Mouse (Mus musculus) hindbrain, embryonic 15.5 days (tissue): ENCODE measurements at regions not wholly inside any gene's neighbourhood (a gene's known extent, or its start where the extent isn't known, plus 50 kb on each side); places are given as distances from the start of the nearest gene placed in this dataset.

Source experiments
- ATAC-seq: fragments of 200-750 bp; cut with Nextera tagmentation; 2 replicates; pipeline ENCODE4 v1.8.0; 2017; ENCODE audit warnings: low read depth, moderate number of reproducible peaks, moderate TSS enrichment; ENCODE audit not compliant: low FRiP score
- H3K27ac ChIP-seq: fragments of 300-500 bp; sonication (generic); replicated peaks from 2 replicates; pipeline ENCODE4 v1.5.1; 2015; ENCODE audit warnings: mild to moderate bottlenecking, inconsistent platforms
- H3K27me3 ChIP-seq: fragments of 300-500 bp; sonication (generic); 2 replicates; pipeline ENCODE4 v1.6.1; 2015; ENCODE audit warnings: control low read depth, inconsistent platforms
- H3K36me3 ChIP-seq: fragments of 300-500 bp; sonication (generic); 2 replicates; pipeline ENCODE4 v1.6.1; 2015; ENCODE audit warnings: control low read depth, inconsistent platforms
- H3K4me1 ChIP-seq: fragments of 300-500 bp; sonication (generic); replicated peaks from 2 replicates; pipeline ENCODE4 v1.6.1; 2015; ENCODE audit warnings: control low read depth, inconsistent platforms
- H3K4me2 ChIP-seq: fragments of 300-500 bp; sonication (generic); 2 replicates; pipeline ENCODE4 v1.6.1; 2015; ENCODE audit warnings: moderate library complexity, mild to moderate bottlenecking, inconsistent platforms
- H3K4me3 ChIP-seq: fragments of 300-500 bp; sonication (generic); 2 replicates; pipeline ENCODE4 v1.5.1; 2015; ENCODE audit warnings: mild to moderate bottlenecking, inconsistent platforms
- H3K9ac ChIP-seq: fragments of 300-500 bp; sonication (generic); 2 replicates; pipeline ENCODE4 v1.6.1; 2015; ENCODE audit warnings: inconsistent platforms
- H3K9me3 ChIP-seq: fragments of 300-500 bp; sonication (generic); 2 replicates; pipeline ENCODE4 v1.6.1; 2016; ENCODE audit warnings: control low read depth, inconsistent platforms
- WGBS: fragments of 180-500 bp; shearing (Covaris S2); methylation state at CpG from one replicate; pipeline ENCODE4 v1.1.7; 2015; 5-methylcytosine and 5-hydroxymethylcytosine counted together

GRCm38 (mm10) chr16:92982934-92983333 lies 157.0 kb upstream of the Runx1 start:
- Histone ChIP-seq H3K9me3 (no peaks in the 10 kb centered on the region), H3K4me2 (no peak overlapping the region), H3K9ac (no peak overlapping the region), H3K4me1 (peaks cover 10% of the 10 kb centered on the region), H3K4me3 (no peak overlapping the region), H3K27me3 (no peaks in the 10 kb centered on the region), H3K36me3 (no peaks in the 10 kb centered on the region), H3K27ac (no peak overlapping the region)
- 87% methylated on average over 7 of the region's 7 CpGs for WGBS
- ATAC-seq = no peak

- Histone ChIP-seq H3K4me2 (no peak overlapping the region), H3K4me1 (no peaks in the 10 kb centered on the region), H3K9me3 (no peaks in the 10 kb centered on the region), H3K4me3 (no peak overlapping the region), H3K27me3 (no peaks in the 10 kb centered on the region), H3K27ac (no peak overlapping the region), H3K36me3 (no peaks in the 10 kb centered on the region), H3K9ac (no peak overlapping the region)
- ATAC-seq = no peak
- 78% methylated on average over 11 of the region's 11 CpGs for WGBS
Measured at GRCm38 (mm10) chr16:92979620-92980330, 153.8 kb upstream of the Runx1 start.

GRCm38 (mm10) chr16:92976097-92976496 lies 150.1 kb upstream of the Runx1 start:
- Histone ChIP-seq H3K9me3 (no peaks in the 10 kb centered on the region), H3K4me2 (no peak overlapping the region), H3K36me3 (no peaks in the 10 kb centered on the region), H3K27me3 (no peaks in the 10 kb centered on the region), H3K9ac (no peak overlapping the region), H3K4me3 (no peak overlapping the region), H3K4me1 (no peaks in the 10 kb centered on the region), H3K27ac (no peak overlapping the region)
- no peak for ATAC-seq
- whole genome bisulfite sequencing = 90% methylated on average over 8 of the region's 8 CpGs

DNA sequence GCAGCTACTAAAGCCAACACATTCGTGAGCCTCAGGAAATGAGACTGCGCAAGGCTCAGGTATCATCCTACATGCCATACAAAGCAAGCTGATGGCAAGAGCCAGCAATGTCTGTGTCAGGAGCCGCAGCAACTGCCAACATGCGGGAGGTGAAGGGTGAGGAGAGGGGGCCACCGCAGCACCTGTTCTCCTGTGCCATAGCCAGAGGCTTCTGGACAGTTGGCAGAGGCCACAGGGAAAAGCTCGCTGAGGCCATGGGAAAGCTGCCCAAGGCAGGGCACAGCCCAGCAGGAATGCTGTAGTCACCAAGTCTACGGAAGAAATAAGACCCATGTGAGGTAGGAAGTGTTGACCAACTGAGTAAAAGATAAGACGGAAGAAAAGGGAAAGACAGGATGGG lies 149.1 kb upstream of the Runx1 start:
- no peak overlapping the region for H3K4me3 ChIP-seq
- H3K36me3 ChIP-seq = no peaks in the 10 kb centered on the region
- no peak overlapping the region for H3K27ac ChIP-seq
- no peak overlapping the region for H3K4me2 ChIP-seq
- no peak overlapping the region for H3K9ac ChIP-seq
- no peaks in the 10 kb centered on the region for H3K4me1 ChIP-seq
- no peaks in the 10 kb centered on the region for H3K27me3 ChIP-seq
- 86% methylated on average over 8 of the region's 8 CpGs for WGBS
- ATAC-seq = no peak
- no peaks in the 10 kb centered on the region for H3K9me3 ChIP-seq

- H3K27me3 ChIP-seq = no peaks in the 10 kb centered on the region
- 81% methylated on average over 5 of the region's 5 CpGs for WGBS
- H3K9me3 ChIP-seq = no peaks in the 10 kb centered on the region
- no peak overlapping the region for H3K4me2 ChIP-seq
- H3K9ac ChIP-seq = no peak overlapping the region
- no peaks in the 10 kb centered on the region for H3K4me1 ChIP-seq
- ATAC-seq = no peak
- H3K4me3 ChIP-seq = no peak overlapping the region
- H3K36me3 ChIP-seq = no peaks in the 10 kb centered on the region
- no peak overlapping the region for H3K27ac ChIP-seq
Measured at GRCm38 (mm10) chr16:92972681-92973080, 146.7 kb upstream of the Runx1 start.

GRCm38 (mm10) chr16:92971956-92972355 lies 146.0 kb upstream of the Runx1 start:
- no peaks in the 10 kb centered on the region for H3K27me3 ChIP-seq
- WGBS = 92% methylated on average over 3 of the region's 3 CpGs
- H3K4me2 ChIP-seq = no peak overlapping the region
- no peaks in the 10 kb centered on the region for H3K9me3 ChIP-seq
- H3K36me3 ChIP-seq = no peaks in the 10 kb centered on the region
- no peaks in the 10 kb centered on the region for H3K4me1 ChIP-seq
- no peak overlapping the region for H3K9ac ChIP-seq
- no peak for ATAC-seq
- H3K27ac ChIP-seq = no peak overlapping the region
- H3K4me3 ChIP-seq = no peak overlapping the region

- Histone ChIP-seq H3K4me2 (no peak overlapping the region), H3K9me3 (no peaks in the 10 kb centered on the region), H3K27ac (no peak overlapping the region), H3K4me1 (no peaks in the 10 kb centered on the region), H3K36me3 (no peaks in the 10 kb centered on the region), H3K4me3 (no peak overlapping the region), H3K9ac (no peak overlapping the region), H3K27me3 (no peaks in the 10 kb centered on the region)
- ATAC-seq = no peak
- 88% methylated on average over 2 of the region's 2 CpGs for WGBS
Measured at GRCm38 (mm10) chr16:92970587-92970986, 144.6 kb upstream of the Runx1 start.

GRCm38 (mm10) chr16:92969036-92969435 lies 143.1 kb upstream of the Runx1 start:
- H3K9ac ChIP-seq = no peak overlapping the region
- no peaks in the 10 kb centered on the region for H3K4me1 ChIP-seq
- no peak overlapping the region for H3K4me2 ChIP-seq
- no peak for ATAC-seq
- 89% methylated on average over 5 of the region's 5 CpGs for WGBS
- H3K27me3 ChIP-seq = no peaks in the 10 kb centered on the region
- H3K4me3 ChIP-seq = no peak overlapping the region
- no peaks in the 10 kb centered on the region for H3K36me3 ChIP-seq
- no peak overlapping the region for H3K27ac ChIP-seq
- no peaks in the 10 kb centered on the region for H3K9me3 ChIP-seq

GRCm38 (mm10) chr16:92966069-92966866 lies 140.3 kb upstream of the Runx1 start:
- ATAC-seq = no peak
- H3K36me3 ChIP-seq = no peaks in the 10 kb centered on the region
- no peak overlapping the region for H3K4me2 ChIP-seq
- no peak overlapping the region for H3K27ac ChIP-seq
- H3K4me1 ChIP-seq = no peaks in the 10 kb centered on the region
- H3K9ac ChIP-seq = no peak overlapping the region
- H3K4me3 ChIP-seq = no peak overlapping the region
- 91% methylated on average over 10 of the region's 10 CpGs for WGBS
- no peaks in the 10 kb centered on the region for H3K9me3 ChIP-seq
- no peaks in the 10 kb centered on the region for H3K27me3 ChIP-seq

- Histone ChIP-seq H3K36me3 (no peaks in the 10 kb centered on the region), H3K27me3 (no peaks in the 10 kb centered on the region), H3K9ac (no peak overlapping the region), H3K9me3 (no peaks in the 10 kb centered on the region), H3K4me3 (no peak overlapping the region), H3K4me2 (no peak overlapping the region), H3K4me1 (no peaks in the 10 kb centered on the region), H3K27ac (no peak overlapping the region)
- 83% methylated on average over 3 of the region's 3 CpGs for WGBS
- no peak for ATAC-seq
Measured at GRCm38 (mm10) chr16:92965651-92966050, 139.7 kb upstream of the Runx1 start.

- Histone ChIP-seq H3K4me3 (no peak overlapping the region), H3K4me1 (no peaks in the 10 kb centered on the region), H3K9me3 (no peaks in the 10 kb centered on the region), H3K9ac (no peak overlapping the region), H3K4me2 (no peak overlapping the region), H3K27me3 (no peaks in the 10 kb centered on the region), H3K27ac (no peak overlapping the region), H3K36me3 (no peaks in the 10 kb centered on the region)
- WGBS = 95% methylated on average over 4 of the region's 4 CpGs
- no peak for ATAC-seq
Measured at GRCm38 (mm10) chr16:92963582-92963981, 137.6 kb upstream of the Runx1 start.

GRCm38 (mm10) chr16:92961361-92961760 lies 135.4 kb upstream of the Runx1 start:
- Histone ChIP-seq H3K4me3 (no peak overlapping the region), H3K9me3 (no peaks in the 10 kb centered on the region), H3K27me3 (no peaks in the 10 kb centered on the region), H3K4me2 (no peak overlapping the region), H3K27ac (no peak overlapping the region), H3K9ac (no peak overlapping the region), H3K36me3 (no peaks in the 10 kb centered on the region), H3K4me1 (no peaks in the 10 kb centered on the region)
- WGBS = 67% methylated on average over 3 of the region's 3 CpGs
- no peak for ATAC-seq
